Mouse (Mus musculus) kidney, adult 2 months (tissue): ENCODE measurements at regions not wholly inside any gene's neighbourhood (a gene's known extent, or its start where the extent isn't known, plus 50 kb on each side); places are given as distances from the start of the nearest gene placed in this dataset.

Source experiments
- CTCF ChIP-seq: fragments of 200-500 bp; conservative IDR thresholded peaks from 2 replicates; pipeline ENCODE4 v1.5.1; 2011; ENCODE audit warnings: low read depth, mild to moderate bottlenecking, control low read depth, low read length, moderate library complexity, mixed read lengths; ENCODE audit not compliant: insufficient read depth, insufficient read length
- POLR2A ChIP-seq: fragments of 200-500 bp; IDR thresholded peaks from one replicate; pipeline ENCODE4 v1.6.1; 2011; ENCODE audit warnings: low read depth, low read length, control low read depth

DNA sequence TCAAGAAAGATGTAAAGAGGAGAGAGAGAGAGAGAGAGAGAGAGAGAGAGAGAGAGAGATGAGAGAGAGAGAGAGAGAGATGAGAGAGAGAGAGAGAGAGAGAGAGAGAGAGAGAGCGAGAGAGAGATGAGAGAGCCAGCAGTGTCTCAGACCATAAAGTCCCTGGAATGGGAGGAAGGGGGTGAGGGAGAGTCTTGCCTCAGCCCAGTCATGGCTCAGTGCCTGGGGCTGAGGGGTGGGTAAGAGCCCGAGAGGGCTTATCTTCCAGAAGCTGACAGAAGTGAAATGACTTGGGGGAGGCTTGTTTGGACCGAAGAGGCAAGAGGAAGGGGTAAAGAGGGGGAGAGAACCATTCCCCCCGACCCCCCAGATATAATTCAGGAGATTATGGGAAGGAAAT is 79.6 kb downstream of the Hif1an start:
- TF ChIP-seq POLR2A (no peak), CTCF (no peak)
